Mouse (Mus musculus) monocyte, adult 2 months (primary cell): ENCODE measurements around the gene Abhd6.
A peak's percentile ranks its signal among the peaks of the same experiment; 100 is the strongest.
"Not testable (repeated sequence)": the region's sequence is repeated elsewhere in the genome, so short reads cannot be mapped to it uniquely, and the experiment has no call there.

ENCODE experiments used
- DNase-seq, 2 experiments: peaks; one replicate each; pipeline ENCODE4 v3.0.0; 2022; ENCODE audit warnings: low spot score in 2 of 2, low read depth in 1 of 2

Abhd6 gene

GRCm38 (mm10) chr14:7997255-7997696 is 5.4 kb upstream of the Abhd6 start:
- peak; percentile 64 to 86 for DNase-seq

DNA sequence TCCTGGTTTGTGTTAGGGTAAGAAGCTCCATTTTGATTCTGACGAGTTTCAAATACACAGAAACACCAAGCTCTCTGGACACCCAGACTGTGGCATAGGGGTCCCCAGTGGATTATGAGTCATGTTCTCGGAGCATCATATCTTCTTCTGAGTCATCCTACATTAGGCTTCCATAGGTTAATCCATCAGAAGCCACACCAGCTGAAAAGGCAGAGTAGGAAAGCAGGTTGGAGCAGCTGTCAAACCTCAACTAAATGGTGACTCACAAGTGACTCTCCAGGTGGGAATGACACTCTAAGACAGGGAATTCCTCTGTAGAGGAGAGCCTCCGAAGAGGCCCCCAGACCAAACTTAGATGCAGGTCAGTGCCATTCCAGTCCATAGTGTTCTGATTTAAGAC is 3.7 kb upstream of the Abhd6 start:
- no peak for DNase-seq

GRCm38 (mm10) chr14:7999435-7999834 is 3.3 kb upstream of the Abhd6 start:
- DNase-seq, result no peak

- DNase-seq, result no peak
These were observed 2.5 kb upstream of the Abhd6 start for GRCm38 (mm10) chr14:8000247-8000646.

GRCm38 (mm10) chr14:8000831-8001685 is 1.6 kb upstream of the Abhd6 start:
- no peak for DNase-seq

- no peak for DNase-seq
These were observed 480 bp downstream of the Abhd6 start for GRCm38 (mm10) chr14:8003093-8003670.

DNA sequence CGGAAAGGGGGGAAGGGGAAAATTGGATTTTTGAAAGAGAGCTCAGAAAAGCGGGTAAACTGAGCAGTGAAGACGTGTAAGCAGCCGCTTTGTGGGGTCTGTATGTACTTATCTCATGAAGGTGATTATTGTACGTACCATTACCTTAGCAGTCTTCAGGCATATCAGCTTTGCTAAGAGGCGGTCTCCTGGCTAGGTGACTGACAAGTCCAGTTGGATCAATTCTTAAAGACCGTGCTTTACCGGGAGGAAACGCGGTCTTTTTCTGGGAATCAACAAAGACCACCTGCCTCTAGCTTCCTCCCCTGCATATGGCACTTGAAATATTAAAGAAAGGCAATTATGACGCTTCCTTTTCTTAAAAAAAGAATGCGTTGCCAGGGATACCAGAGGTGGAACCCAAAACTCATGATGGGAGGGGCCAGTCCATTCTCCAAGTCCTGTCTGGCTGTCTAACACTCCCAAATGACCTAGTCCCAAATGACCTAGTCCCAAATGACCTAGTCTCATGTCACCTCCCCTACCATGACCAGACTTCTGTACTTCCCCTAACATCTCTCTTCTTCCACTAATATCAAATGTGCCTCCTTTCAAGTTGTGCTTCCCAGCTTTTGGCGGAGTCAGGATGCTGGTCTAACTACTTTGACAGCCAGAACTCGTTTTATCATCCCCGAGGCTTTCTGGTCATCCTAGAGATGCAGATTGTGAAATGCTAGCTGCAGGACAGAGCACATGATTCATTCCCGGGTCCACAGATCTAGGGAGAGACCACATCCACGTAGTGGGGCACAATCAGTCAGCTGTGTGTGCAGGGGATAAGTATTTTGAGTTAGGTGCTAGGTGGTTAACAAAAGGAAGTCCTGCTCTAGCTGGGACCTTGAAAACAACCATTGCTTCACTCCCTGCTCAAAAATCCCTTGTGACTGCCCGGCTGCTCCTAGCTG is 1.3 kb downstream of the Abhd6 start:
- no peak for DNase-seq

GRCm38 (mm10) chr14:8006061-8006460 is 3.4 kb downstream of the Abhd6 start:
- DNase-seq, result not testable (repeated sequence)

GRCm38 (mm10) chr14:8007084-8007483 is 4.4 kb downstream of the Abhd6 start:
- DNase-seq, result no peak

DNA sequence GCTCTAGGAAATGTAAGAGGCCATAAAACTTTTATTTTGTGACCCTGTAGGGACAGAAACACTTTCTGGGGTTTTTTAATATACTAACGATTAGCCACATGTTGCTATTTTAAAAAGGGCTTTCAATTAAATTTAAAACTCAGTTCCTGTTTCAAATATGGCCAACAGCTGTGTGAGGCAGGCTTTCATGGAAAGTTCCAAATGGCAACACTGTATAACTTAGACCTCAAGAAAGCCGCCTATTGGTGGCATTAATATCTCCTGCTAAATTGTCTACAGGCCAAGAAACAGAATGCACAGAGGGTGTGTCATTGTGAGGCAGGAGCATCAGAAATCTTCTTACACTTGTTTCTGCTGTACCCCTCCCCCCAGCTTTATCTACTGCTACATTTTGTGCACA is 4.8 kb downstream of the Abhd6 start:
- no peak for DNase-seq

- DNase-seq, result no peak
These were observed 5.2 kb downstream of the Abhd6 start for GRCm38 (mm10) chr14:8007923-8008322.

- DNase-seq, result no peak
These were observed 8.6 kb downstream of the Abhd6 start for GRCm38 (mm10) chr14:8011297-8011696.

DNA sequence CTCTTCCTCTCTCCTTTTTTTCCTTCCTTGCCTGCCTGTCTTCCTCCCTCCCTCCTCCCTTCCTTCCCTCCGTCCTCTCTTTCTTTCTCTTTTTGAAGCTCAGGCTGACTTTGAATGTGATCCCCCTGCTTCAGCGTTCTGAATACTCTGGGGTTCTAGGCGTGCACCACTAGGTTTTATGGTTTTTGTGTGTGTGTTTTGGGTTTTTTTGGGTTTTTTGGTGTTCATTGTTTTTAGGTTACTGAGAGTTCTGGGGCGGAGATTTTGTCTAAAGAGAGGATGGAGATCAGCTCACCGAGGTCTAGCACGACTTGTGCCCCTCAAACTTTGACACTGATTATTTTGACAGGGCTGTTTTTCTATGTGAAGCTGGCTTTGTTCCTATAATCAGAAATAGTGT is 9.2 kb downstream of the Abhd6 start:
- DNase-seq, result no peak

GRCm38 (mm10) chr14:8015756-8016155 is 13.1 kb downstream of the Abhd6 start:
- DNase-seq, result no peak

DNA sequence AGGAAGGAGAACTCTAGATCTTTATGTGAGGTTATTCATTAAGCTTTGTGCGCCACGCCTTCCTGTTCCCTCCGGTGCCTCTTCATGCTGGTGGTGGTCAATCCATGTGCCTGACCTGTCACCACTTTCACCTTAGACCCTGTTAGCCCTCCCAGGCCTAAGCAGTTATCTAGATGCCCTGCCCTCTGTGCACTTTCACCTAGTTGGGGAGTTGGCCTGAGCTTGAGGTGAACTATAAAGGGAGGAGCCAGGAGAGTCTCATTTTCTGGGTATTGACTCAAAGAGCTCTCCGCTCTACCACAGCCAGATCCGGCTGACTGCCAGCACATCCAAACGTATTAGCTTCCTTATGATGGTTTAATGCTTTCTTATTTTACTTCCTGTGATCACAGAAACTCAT is 13.6 kb downstream of the Abhd6 start:
- DNase-seq, result no peak

GRCm38 (mm10) chr14:8016951-8017350 is 14.2 kb downstream of the Abhd6 start:
- no peak for DNase-seq

DNA sequence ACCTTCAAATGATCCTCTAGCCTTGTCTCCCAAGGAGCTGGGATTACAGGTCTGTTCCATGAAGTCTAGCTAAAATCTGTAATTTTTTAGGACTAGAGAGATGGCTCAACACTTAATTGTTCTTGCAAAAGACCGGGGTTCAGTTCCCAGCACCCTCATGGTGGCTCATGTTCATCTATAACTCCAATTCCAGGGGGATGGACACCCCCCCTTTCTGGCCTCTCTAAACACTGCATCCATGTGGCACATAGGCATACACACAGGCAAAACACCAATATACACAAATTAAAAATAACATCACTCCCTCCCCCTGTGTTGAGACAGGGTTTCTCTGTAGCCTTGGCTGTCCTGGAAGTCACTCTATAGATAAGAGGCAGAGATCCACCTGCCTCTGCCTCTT is 17.3 kb downstream of the Abhd6 start:
- DNase-seq, result no peak

- no peak for DNase-seq
These were observed 17.8 kb downstream of the Abhd6 start for GRCm38 (mm10) chr14:8020546-8020945.

DNA sequence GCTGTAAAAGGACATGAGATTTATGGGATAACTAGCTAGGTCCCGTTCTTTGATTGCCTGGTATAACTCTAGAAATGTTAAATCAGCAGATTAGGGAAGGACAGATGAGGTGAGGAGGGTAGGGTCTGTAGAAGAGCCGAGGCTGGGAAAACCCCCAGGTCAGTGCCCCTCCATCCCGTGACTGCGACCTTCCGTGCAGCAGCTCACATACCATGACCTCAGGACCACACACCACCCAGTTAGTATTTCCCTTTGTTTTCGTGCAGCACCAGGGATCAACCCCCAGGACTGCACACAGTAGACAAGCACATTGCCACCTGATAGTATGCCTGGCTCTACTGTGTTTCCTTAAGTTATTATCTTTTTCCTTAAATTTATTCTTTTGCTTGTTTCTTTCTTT is 21.8 kb downstream of the Abhd6 start:
- DNase-seq, result no peak

DNA sequence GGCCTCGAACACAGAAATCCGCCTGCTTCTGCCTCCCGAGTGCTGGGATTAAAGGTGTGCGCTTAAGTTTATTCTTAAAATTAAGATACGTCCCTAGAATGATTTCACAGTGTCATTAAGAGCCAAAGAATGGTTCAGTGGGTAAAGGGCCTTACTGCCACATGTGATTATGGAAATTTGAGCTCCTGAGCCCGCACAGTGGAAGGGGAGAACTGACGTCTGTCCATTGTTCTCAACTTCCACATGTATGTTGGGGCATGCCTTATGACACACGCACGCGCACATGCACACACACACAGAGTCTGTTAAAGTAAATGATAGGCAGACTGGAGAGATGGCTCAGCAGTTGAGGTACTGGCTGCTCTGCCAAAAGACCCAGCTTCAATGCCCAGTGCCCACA is 22.2 kb downstream of the Abhd6 start:
- no peak for DNase-seq

DNA sequence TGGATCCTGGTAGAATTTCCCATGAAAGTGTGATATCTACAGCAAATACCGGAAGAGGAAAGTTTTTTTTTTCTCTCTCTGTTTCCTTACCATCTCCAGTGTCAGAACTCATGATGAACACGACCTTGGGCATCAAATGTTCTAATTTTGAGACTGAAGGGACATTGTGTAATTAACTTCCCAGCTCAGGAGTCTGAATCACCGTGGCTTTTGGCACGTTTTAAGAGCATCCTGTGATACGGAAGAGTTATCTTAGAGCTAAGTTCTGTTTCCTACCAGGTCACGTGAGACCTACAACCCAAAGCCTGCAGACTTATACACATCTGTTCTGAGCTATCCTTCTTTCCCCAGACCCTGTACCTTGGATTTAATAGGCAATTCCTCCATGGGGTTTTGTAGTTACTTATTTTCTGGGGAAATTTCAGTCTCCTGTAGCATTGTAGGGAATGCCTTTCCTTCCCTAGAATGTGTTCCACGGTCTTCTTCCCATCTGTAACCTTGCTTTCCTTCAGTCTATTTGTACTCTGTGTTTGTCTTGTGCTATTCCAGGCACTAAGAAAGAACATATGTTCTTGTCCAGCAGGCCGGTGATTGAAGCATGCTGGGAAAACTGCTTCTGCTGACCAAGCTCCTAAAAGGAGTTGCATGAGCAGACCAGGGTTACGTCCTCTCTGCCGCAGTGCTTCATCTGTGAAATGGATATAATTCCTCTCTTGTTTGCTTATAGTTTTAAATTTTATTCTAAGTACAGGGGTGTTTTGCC is 24.2 kb downstream of the Abhd6 start:
- DNase-seq, result no peak
